Mouse (Mus musculus) CH12.LX (cell line): Measurements from ENCODE around the gene Sem1. TPM values are rescaled to one million over a fixed set of nuclear protein-coding genes. Genes with fewer than 3 reads are reported as not detected.

Source experiments
- DNase-seq: peaks from one replicate; pipeline ENCODE4 v3.0.0-alpha.2; 2013; ENCODE audit errors: extremely low read depth
- H3K27ac ChIP-seq: 2 replicates; pipeline ENCODE4 v1.5.1; 2012; ENCODE audit warnings: low read depth, mild to moderate bottlenecking, control low read depth, moderate library complexity; ENCODE audit not compliant: insufficient read depth
- H3K27me3 ChIP-seq: replicated peaks from 2 replicates; pipeline ENCODE3; 2012; ENCODE audit warnings: inconsistent platforms
- H3K36me3 ChIP-seq, 2 experiments: replicated peaks in 1 of 2; 2 replicates each; pipeline versions ENCODE3 to v1.6.1; 2012; ENCODE audit warnings: inconsistent platforms in 1 of 2, low read length in 1 of 2, mild to moderate bottlenecking in 1 of 2, mixed read lengths in 1 of 2, moderate library complexity in 1 of 2; ENCODE audit not compliant: control insufficient read depth in 1 of 2, insufficient read depth in 1 of 2
- H3K4me1 ChIP-seq, 2 experiments: 2 replicates each; pipeline ENCODE4 v1.6.1; 2012; ENCODE audit warnings: inconsistent platforms in 1 of 2, moderate library complexity in 1 of 2; ENCODE audit not compliant: insufficient read depth in 2 of 2, control insufficient read depth in 1 of 2
- H3K4me2 ChIP-seq: 2 replicates; pipeline ENCODE4 v1.6.1; 2012; ENCODE audit warnings: low read depth, mild to moderate bottlenecking, control low read depth; ENCODE audit not compliant: poor library complexity, insufficient read depth, severe bottlenecking
- H3K4me3 ChIP-seq, 3 experiments: fragments of 150-350 bp in 1 of 3; sonication (generic) in 1 of 3; replicated peaks in 1 of 3; 2 replicates each; pipeline versions ENCODE3 to v1.5.1; 2011 to 2012; ENCODE audit warnings: low read depth in 2 of 3, low read length in 2 of 3, mild to moderate bottlenecking in 2 of 3, moderate library complexity in 2 of 3, control low read depth in 1 of 3, improper control_type of control experiment in 1 of 3, inconsistent platforms in 1 of 3, mixed read lengths in 1 of 3; ENCODE audit not compliant: poor library complexity in 1 of 3
- H3K79me2 ChIP-seq: replicated peaks from 2 replicates; pipeline ENCODE4 v1.6.1; 2012; ENCODE audit warnings: mild to moderate bottlenecking, moderate library complexity; ENCODE audit not compliant: control insufficient read depth, poor library complexity, insufficient read depth, severe bottlenecking; ENCODE audit errors: extremely low read depth
- H3K9ac ChIP-seq: 2 replicates; pipeline ENCODE4 v1.6.1; 2012; ENCODE audit warnings: low read depth, mild to moderate bottlenecking, control low read depth, moderate library complexity; ENCODE audit not compliant: insufficient read depth
- H3K9me3 ChIP-seq: replicated peaks from 2 replicates; pipeline ENCODE3; 2012; ENCODE audit warnings: low read length, inconsistent platforms, mixed read lengths
- BHLHE40 ChIP-seq: IDR thresholded peaks from 2 replicates; pipeline ENCODE4 v1.6.1; 2011; ENCODE audit warnings: mild to moderate bottlenecking, low read depth, low read length, improper control_type of control experiment
- CHD1 ChIP-seq: IDR thresholded peaks from 2 replicates; pipeline ENCODE4 v1.6.1; 2012; ENCODE audit warnings: low read depth, low read length, improper control_type of control experiment, inconsistent platforms
- CTCF ChIP-seq, 2 experiments: IDR thresholded peaks in 1 of 2; conservative IDR thresholded peaks in 1 of 2; 2 replicates each; pipeline ENCODE4 v1.5.1; 2011 to 2012; ENCODE audit warnings: low read depth in 2 of 2, low read length in 2 of 2, improper control_type of control experiment in 1 of 2, inconsistent platforms in 1 of 2, mild to moderate bottlenecking in 1 of 2, moderate library complexity in 1 of 2
- E2F4 ChIP-seq: IDR thresholded peaks from 2 replicates; pipeline ENCODE4 v1.6.1; 2011; ENCODE audit warnings: low read depth, low read length, improper control_type of control experiment; ENCODE audit not compliant: insufficient replicate concordance
- EP300 ChIP-seq: IDR thresholded peaks from 2 replicates; pipeline ENCODE4 v1.6.1; 2011; ENCODE audit warnings: low read length, improper control_type of control experiment
- ETS1 ChIP-seq: conservative IDR thresholded peaks from 2 replicates; pipeline ENCODE4 v1.6.1; 2012; ENCODE audit warnings: low read depth, mild to moderate bottlenecking, inconsistent platforms, low read length, improper control_type of control experiment, moderate library complexity
- GABPA ChIP-seq: IDR thresholded peaks from 2 replicates; pipeline ENCODE4 v1.6.1; 2012; ENCODE audit warnings: low read depth, low read length, improper control_type of control experiment, inconsistent platforms; ENCODE audit not compliant: insufficient replicate concordance
- HCFC1 ChIP-seq: IDR thresholded peaks from 2 replicates; pipeline ENCODE4 v1.6.1; 2012; ENCODE audit warnings: low read depth, mild to moderate bottlenecking, inconsistent platforms, low read length, improper control_type of control experiment
- IRF4 ChIP-seq: IDR thresholded peaks from 2 replicates; pipeline ENCODE4 v1.6.1; 2014; ENCODE audit warnings: low read depth, mild to moderate bottlenecking, inconsistent platforms, low read length, improper control_type of control experiment
- JUND ChIP-seq: conservative IDR thresholded peaks from 2 replicates; pipeline ENCODE4 v1.6.1; 2011; ENCODE audit warnings: low read depth, low read length, improper control_type of control experiment
- MAFK ChIP-seq: IDR thresholded peaks from 2 replicates; pipeline ENCODE4 v1.6.1; 2011; ENCODE audit warnings: low read length, improper control_type of control experiment; ENCODE audit not compliant: insufficient replicate concordance
- MAZ ChIP-seq: IDR thresholded peaks from 2 replicates; pipeline ENCODE4 v1.6.1; 2012; ENCODE audit warnings: low read depth, mild to moderate bottlenecking, inconsistent platforms, low read length, improper control_type of control experiment, moderate library complexity
- MXI1 ChIP-seq: IDR thresholded peaks from 2 replicates; pipeline ENCODE4 v1.6.1; 2011; ENCODE audit warnings: mild to moderate bottlenecking, low read depth, low read length, improper control_type of control experiment
- MYC ChIP-seq: IDR thresholded peaks from 2 replicates; pipeline ENCODE4 v1.6.1; 2011; ENCODE audit warnings: low read depth, mild to moderate bottlenecking, improper control_type of control experiment, low read length
- NELFE ChIP-seq: IDR thresholded peaks from 2 replicates; pipeline ENCODE4 v1.6.1; 2011; ENCODE audit warnings: low read depth, low read length, improper control_type of control experiment
- PAX5 ChIP-seq: IDR thresholded peaks from 2 replicates; pipeline ENCODE4 v1.6.1; 2012; ENCODE audit warnings: low read length, inconsistent platforms, mixed read lengths
- POLR2A ChIP-seq: IDR thresholded peaks from 2 replicates; pipeline ENCODE4 v1.6.1; 2011; ENCODE audit warnings: low read depth, mild to moderate bottlenecking, improper control_type of control experiment, low read length
- RAD21 ChIP-seq: IDR thresholded peaks from 2 replicates; pipeline ENCODE4 v1.6.1; 2011; ENCODE audit warnings: low read depth, mild to moderate bottlenecking, low read length, improper control_type of control experiment, moderate library complexity
- RCOR1 ChIP-seq: conservative IDR thresholded peaks from 2 replicates; pipeline ENCODE4 v1.6.1; 2012; ENCODE audit warnings: low read depth, mild to moderate bottlenecking, inconsistent platforms, low read length, improper control_type of control experiment
- SMC3 ChIP-seq: IDR thresholded peaks from 2 replicates; pipeline ENCODE4 v1.6.1; 2011; ENCODE audit warnings: low read depth, low read length, improper control_type of control experiment
- TBP ChIP-seq: conservative IDR thresholded peaks from 2 replicates; pipeline ENCODE4 v1.6.1; 2011; ENCODE audit warnings: low read depth, low read length, improper control_type of control experiment
- TCF12 ChIP-seq: IDR thresholded peaks from 2 replicates; pipeline ENCODE4 v1.6.1; 2014; ENCODE audit warnings: low read depth, mild to moderate bottlenecking, inconsistent platforms, low read length, improper control_type of control experiment
- UBTF ChIP-seq: IDR thresholded peaks from 2 replicates; pipeline ENCODE4 v1.6.1; 2012; ENCODE audit warnings: low read depth, mild to moderate bottlenecking, inconsistent platforms, low read length, improper control_type of control experiment, moderate library complexity
- USF1 ChIP-seq: IDR thresholded peaks from 2 replicates; pipeline ENCODE4 v1.6.1; 2014; ENCODE audit warnings: low read depth, mild to moderate bottlenecking, inconsistent platforms, low read length, improper control_type of control experiment
- USF2 ChIP-seq: conservative IDR thresholded peaks from 2 replicates; pipeline ENCODE4 v1.6.1; 2011; ENCODE audit warnings: low read depth, low read length, improper control_type of control experiment
- ZKSCAN1 ChIP-seq: IDR thresholded peaks from 2 replicates; pipeline ENCODE4 v1.6.1; 2012; ENCODE audit warnings: low read depth, inconsistent platforms, low read length, improper control_type of control experiment, borderline replicate concordance
- dilution Hi-C: fragments of 300-500 bp; cut with MboI; formaldehyde crosslinking; loops from 2 replicates; pipeline ENCODE4 v1.14.3; 2020; ENCODE audit warnings: low sequenced_read_pairs; ENCODE audit not compliant: extremely low pct_unique_long_range_greater_than_20kb, extremely low pct_ligation_motif_present
- in situ Hi-C: fragments of 300-500 bp; cut with MboI; formaldehyde crosslinking; loops from 3 replicates; pipeline ENCODE4 v1.14.3; 2019; ENCODE audit warnings: low sequenced_read_pairs, low pct_ligation_motif_present, low pct_unique_long_range_greater_than_20kb, mixed read lengths
- polyA plus RNA-seq: library from polyadenylated mRNA; unstranded; fragments of >175 nt; gene quantifications from 2 replicates; pipeline ENCODE4 v1.2.1, GENCODE M21; 2012; ENCODE audit warnings: low read depth; ENCODE audit not compliant: insufficient read length
- total RNA-seq, 2 experiments: library from RNA; depleted of rRNA; stranded (reverse); fragments of 300-350 nt in 1 of 2; fragments of >200 nt in 1 of 2; gene quantifications; 2 replicates each; pipeline ENCODE4 v1.2.3; 2012 to 2014

Sem1 gene
- total and polyA plus RNA-seq, 3 experiments, result 149 to 195 (median 163) TPM

GRCm38 (mm10) chr6:6557647-6558046, 20.8 kb downstream of the Sem1 start:
- H3K27ac ChIP-seq, result no peak overlapping the region
- no peaks in the 10 kb centered on the region for H3K9me3 ChIP-seq
- H3K27me3 ChIP-seq, result no peaks in the 10 kb centered on the region
- dilution Hi-C loops, result no loop called here
- TF ChIP-seq MAZ (no peak), PAX5 (no peak), JUND (no peak), MAFK (no peak), CTCF (conservative IDR thresholded peaks at IDR 0.05 in 1 of 2, IDR thresholded peaks at IDR 0.05 in 1 of 2; ENCODE audit: low read depth in 2 of 2, low read length in 2 of 2) (no peak), POLR2A (no peak), HCFC1 (no peak), SMC3 (no peak), TBP (no peak), UBTF (no peak), IRF4 (no peak), TCF12 (no peak), ETS1 (no peak), BHLHE40 (no peak), EP300 (no peak), GABPA (no peak)
- TF ChIP-seq, all 38 proteins: peak for 0
- Histone ChIP-seq H3K4me1 (peaks cover 0 to 3% of the 10 kb centered on the region in 2 experiments; a peak in 2 of 4 replicates), H3K9ac (no peak overlapping the region), H3K4me2 (no peak overlapping the region), H3K79me2 (peaks cover 10% of the 10 kb centered on the region), H3K36me3 (peaks cover 18 to 52% of the 10 kb centered on the region in 2 experiments), H3K4me3 (no peak overlapping the region)
- in situ Hi-C loops, result no loop called here
- no peak for DNase-seq

- H3K4me2 ChIP-seq, result no peak overlapping the region
- no peak overlapping the region for H3K27ac ChIP-seq
- H3K4me3 ChIP-seq, result no peak overlapping the region
- dilution Hi-C loops (no loop called here), in situ Hi-C loops (no loop called here)
- no peaks in the 10 kb centered on the region for H3K27me3 ChIP-seq
- TF ChIP-seq MYC (no peak), MXI1 (no peak), BHLHE40 (no peak), PAX5 (no peak), USF2 (no peak), ZKSCAN1 (no peak), MAFK (no peak), RCOR1 (no peak), TCF12 (no peak), ETS1 (no peak), CHD1 (no peak), SMC3 (no peak), CTCF (conservative IDR thresholded peaks at IDR 0.05 in 1 of 2, IDR thresholded peaks at IDR 0.05 in 1 of 2; ENCODE audit: low read depth in 2 of 2, low read length in 2 of 2) (no peak), E2F4 (no peak), MAZ (no peak), TBP (no peak), USF1 (no peak), NELFE (no peak), RAD21 (no peak)
- no peaks in the 10 kb centered on the region for H3K4me1 ChIP-seq
- H3K9ac ChIP-seq, result no peak overlapping the region
- H3K79me2 ChIP-seq, result no peaks in the 10 kb centered on the region
- H3K36me3 ChIP-seq, result peaks cover 11 to 25% of the 10 kb centered on the region in 2 experiments
- no peak for DNase-seq
- no peaks in the 10 kb centered on the region for H3K9me3 ChIP-seq
These were observed 26.5 kb downstream of the Sem1 start for GRCm38 (mm10) chr6:6552006-6552405.
